Mouse (Mus musculus): Measurements from ENCODE around the gene Ampd1. TPM values are rescaled to one million over a fixed set of nuclear protein-coding genes. Genes with fewer than 3 reads are reported as not detected.

Gene Ampd1
- total RNA-seq, 4 experiments from 2014 or later = 0.37 to 1.3 (median 0.64) TPM

- DNase-seq (ENCODE audit: low spot score) = peak; percentile 93
These were observed 28.9 kb downstream of the Ampd1 start, which contains the start of gene Dennd2c for GRCm38 (mm10) chr3:103102454-103103390. Dennd2c (plus strand) TSS chr3:103102604.

- DNase-seq (ENCODE audit: low spot score) = no peak
These were observed 33.9 kb downstream of the Ampd1 start for GRCm38 (mm10) chr3:103107565-103108240.

- DNase-seq (ENCODE audit: low spot score) = no peak
These were observed 38.4 kb downstream of the Ampd1 start for GRCm38 (mm10) chr3:103112216-103112615.

- no peak for DNase-seq (ENCODE audit: low spot score)
These were observed 49.8 kb downstream of the Ampd1 start for GRCm38 (mm10) chr3:103123636-103124035.

- no peak for DNase-seq (ENCODE audit: low spot score)
These were observed 52.3 kb downstream of the Ampd1 start for GRCm38 (mm10) chr3:103126138-103126537.

GRCm38 (mm10) chr3:103127177-103127576 is 53.4 kb downstream of the Ampd1 start:
- no peak for DNase-seq (ENCODE audit: low spot score)

GRCm38 (mm10) chr3:103127721-103128120 is 53.9 kb downstream of the Ampd1 start:
- DNase-seq (ENCODE audit: low spot score) = no peak

- no peak for DNase-seq (ENCODE audit: low spot score)
These were observed 54.4 kb downstream of the Ampd1 start for GRCm38 (mm10) chr3:103128251-103128650.

GRCm38 (mm10) chr3:103129367-103130159 is 55.7 kb downstream of the Ampd1 start:
- DNase-seq (ENCODE audit: low spot score) = no peak

GRCm38 (mm10) chr3:103130236-103130751 is 56.5 kb downstream of the Ampd1 start:
- DNase-seq (ENCODE audit: low spot score) = peak; percentile 43

- no peak for DNase-seq (ENCODE audit: low spot score)
These were observed 59.3 kb downstream of the Ampd1 start for GRCm38 (mm10) chr3:103133098-103133497.

- DNase-seq (ENCODE audit: low spot score) = no peak
These were observed 62.7 kb downstream of the Ampd1 start for GRCm38 (mm10) chr3:103136414-103137077.

- DNase-seq (ENCODE audit: low spot score) = peak; percentile 64
These were observed 65.2 kb downstream of the Ampd1 start for GRCm38 (mm10) chr3:103139047-103139446.

- DNase-seq (ENCODE audit: low spot score) = peak; percentile 58
These were observed 66.5 kb downstream of the Ampd1 start for GRCm38 (mm10) chr3:103140095-103140838.

GRCm38 (mm10) chr3:103141287-103141686 is 67.5 kb downstream of the Ampd1 start:
- DNase-seq (ENCODE audit: low spot score) = no peak

- no peak for DNase-seq (ENCODE audit: low spot score)
These were observed 68.6 kb downstream of the Ampd1 start for GRCm38 (mm10) chr3:103142366-103142765.

GRCm38 (mm10) chr3:103145336-103145735 is 71.5 kb downstream of the Ampd1 start:
- no peak for DNase-seq (ENCODE audit: low spot score)

- DNase-seq (ENCODE audit: low spot score) = no peak
These were observed 72.0 kb downstream of the Ampd1 start for GRCm38 (mm10) chr3:103145791-103146190.

GRCm38 (mm10) chr3:103146330-103147166 is 72.7 kb downstream of the Ampd1 start:
- DNase-seq (ENCODE audit: low spot score) = peak; percentile 20
